8 mouse cellular contexts compared by ENCODE assay signal in genomic region chr2:24367030-24367894, GRCm38 (mm10). TPM values are rescaled to one million over a fixed set of nuclear protein-coding genes. Genes with fewer than 3 reads are reported as not detected.
DNase-seq lines count a peak whose midpoint lies in the region; ATAC-seq lines count a peak whose summit lies in the region.

Psd4 (plus strand) TSS chr2:24367580.

- 4% methylated on average over 47 of the region's 47 CpGs for WGBS in neural tube, embryonic 13.5 days

- peak within 1 kb of the TSS; percentile 42 for H3K4me3 ChIP-seq in neural tube, embryonic 13.5 days

- peaks cover 5% of the 10 kb centered on the region; the same call in 1 of the 2 replicates for H3K4me1 ChIP-seq in neural tube, embryonic 13.5 days (replicated peaks)

- H3K27ac ChIP-seq in neural tube, embryonic 13.5 days (replicated peaks) = no peak within 1 kb of the TSS

- peak within 1 kb of the TSS; percentile 68 for H3K9ac ChIP-seq in neural tube, embryonic 13.5 days

- H3K4me2 ChIP-seq in neural tube, embryonic 13.5 days = peak within 1 kb of the TSS; percentile 67

- ATAC-seq in neural tube, embryonic 13.5 days (ENCODE audit: low read depth) = peak; percentile 93

- DNase-seq in heart, adult 11 months = peak; percentile 97
- no peak for DNase-seq in heart, adult 8-10 months (ENCODE audit: low spot score)
- peak; percentile 69 for DNase-seq in embryo, embryonic 11 days
- peak; percentile 42 to 74 for DNase-seq in heart, adult 18-20 months
- DNase-seq in kidney, adult 11 months = peak; percentile 68
- DNase-seq in lung, adult 18-20 months = peak; percentile 82 to 87
- peak; percentile 61 for DNase-seq in thymus, postnatal 0 days (ENCODE audit: low spot score)

- H3K27me3 ChIP-seq in neural tube, embryonic 13.5 days = peaks cover 22% of the 10 kb centered on the region

- H3K9me3 ChIP-seq in neural tube, embryonic 13.5 days = no peaks in the 10 kb centered on the region

- H3K36me3 ChIP-seq in neural tube, embryonic 13.5 days = no peaks in the 10 kb centered on the region

RNA-seq across cellular contexts. Expression of gene Psd4, which starts in this region (rescaled TPM):
- under 1 TPM; 0.57 to 0.78 (median 0.63) TPM for total RNA-seq in heart, adult 8-10 months (2022)
- total RNA-seq in heart, adult 18-20 months (2021) = 1 to 10 TPM; 1.0 to 3.1 TPM
- polyA plus RNA-seq in neural tube, embryonic 13.5 days (2015; fragmentation: Nextera tagmentation; extraction: Ambion mirVana) = 0.25 and 1.3 TPM in 2 replicates
- polyA plus RNA-seq in thymus, postnatal 0 days (2015; fragmentation: Nextera tagmentation; extraction: Ambion mirVana) = 39.5 and 42.1 TPM in 2 replicates

Comparison
In these comparisons a context has a peak if more than half of its experiments do, and no peak if none do; other contexts are left out.
1. RNA of gene Psd4 (polyA plus RNA-seq): 39.5 to 42.1 TPM in thymus, postnatal 0 days; 0.25 to 1.3 TPM in neural tube, embryonic 13.5 days; every median in the first group is over 10 times any median in the second.